Mouse (Mus musculus) R1 (cell line): ENCODE results near the gene Traf6.

ENCODE experiments used
- DNase-seq: peaks from one replicate; pipeline ENCODE4 v3.0.0-alpha.2; 2018; ENCODE audit warnings: low read depth, low spot score

The Traf6 gene

DNA sequence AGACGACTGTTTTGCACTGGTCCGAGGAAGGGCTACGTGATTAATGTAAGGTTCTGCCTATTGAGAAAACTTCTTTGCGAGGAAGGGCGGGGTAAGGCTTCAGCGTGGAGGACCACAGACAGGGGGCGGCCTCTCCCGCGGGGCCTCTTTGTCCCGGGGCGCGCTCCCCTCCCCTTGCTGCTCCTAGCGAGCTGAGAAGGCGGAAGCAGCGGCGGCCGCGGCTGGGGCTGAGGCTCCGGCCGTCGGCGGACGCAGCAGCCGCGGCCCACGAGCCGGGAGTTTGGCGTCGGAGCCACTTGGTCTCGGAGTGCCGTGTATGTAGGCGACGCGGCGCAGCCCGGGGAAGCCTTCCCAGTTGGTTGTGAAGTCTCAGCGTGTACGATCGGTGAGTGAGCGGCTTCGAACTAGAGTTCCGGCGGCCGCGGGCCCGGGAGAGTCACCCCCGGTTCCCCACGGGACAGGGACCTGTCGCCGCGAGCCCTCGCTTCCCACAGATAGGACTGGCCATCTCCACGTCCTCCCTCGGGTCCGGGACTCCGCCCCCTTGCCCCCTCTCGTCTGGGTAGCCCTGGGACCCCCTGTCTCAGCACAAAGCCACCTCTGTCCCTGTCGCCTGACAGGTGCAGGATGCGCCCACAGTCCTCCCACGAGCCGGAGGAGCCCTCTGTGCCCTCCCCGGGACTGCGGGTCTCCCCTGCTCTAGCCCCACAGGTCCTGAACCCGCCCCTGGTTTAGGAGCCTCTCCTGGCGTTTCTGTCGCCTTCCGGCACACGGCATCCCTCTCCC, at the start of gene Traf6:
Gene Traf6, plus strand, starts transcription at position 194 of the 786 bp plus-strand sequence.
- DNase-seq, result peak; percentile 84

DNA sequence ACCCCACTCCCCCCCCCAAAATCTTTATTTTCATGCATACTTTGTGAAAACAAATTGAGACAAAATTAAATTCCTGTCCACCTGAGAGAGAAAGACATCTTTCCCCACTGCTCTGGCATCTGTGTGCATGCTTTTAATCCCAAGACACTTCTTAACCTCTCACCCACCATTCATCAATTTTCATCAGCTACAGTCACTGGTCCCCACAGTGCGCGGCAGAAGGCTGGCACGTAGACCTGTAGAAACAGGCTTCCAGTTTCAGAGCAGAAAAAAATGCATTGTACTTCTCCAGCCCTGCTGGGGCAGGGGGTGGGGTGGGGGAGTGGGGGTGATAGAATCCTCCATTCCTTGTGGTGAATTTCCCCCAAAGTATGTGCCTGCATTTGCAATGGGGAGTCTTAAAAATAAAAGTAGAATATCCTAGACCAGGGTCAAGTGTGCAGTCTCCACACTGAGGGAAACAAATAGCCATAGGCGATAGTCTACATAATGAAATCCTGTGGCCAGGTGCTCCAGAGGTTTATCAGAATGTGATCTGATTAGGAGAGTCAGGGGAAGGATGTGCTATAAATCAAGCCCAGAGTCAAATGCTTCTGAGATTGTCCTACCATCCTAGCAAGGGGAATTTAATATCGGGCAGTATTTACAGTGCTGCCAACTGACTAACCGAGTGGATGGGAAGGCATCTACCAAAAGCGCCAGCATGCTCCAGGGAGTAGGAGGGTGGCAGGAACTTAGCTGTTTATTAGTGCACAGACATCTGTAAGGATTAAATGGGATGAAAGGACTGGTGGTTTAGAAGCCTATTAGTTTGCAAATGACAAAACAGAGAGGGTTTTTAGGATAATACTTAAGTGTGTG, 39.0 kb upstream of the Traf6 start:
- DNase-seq, result no peak

DNA sequence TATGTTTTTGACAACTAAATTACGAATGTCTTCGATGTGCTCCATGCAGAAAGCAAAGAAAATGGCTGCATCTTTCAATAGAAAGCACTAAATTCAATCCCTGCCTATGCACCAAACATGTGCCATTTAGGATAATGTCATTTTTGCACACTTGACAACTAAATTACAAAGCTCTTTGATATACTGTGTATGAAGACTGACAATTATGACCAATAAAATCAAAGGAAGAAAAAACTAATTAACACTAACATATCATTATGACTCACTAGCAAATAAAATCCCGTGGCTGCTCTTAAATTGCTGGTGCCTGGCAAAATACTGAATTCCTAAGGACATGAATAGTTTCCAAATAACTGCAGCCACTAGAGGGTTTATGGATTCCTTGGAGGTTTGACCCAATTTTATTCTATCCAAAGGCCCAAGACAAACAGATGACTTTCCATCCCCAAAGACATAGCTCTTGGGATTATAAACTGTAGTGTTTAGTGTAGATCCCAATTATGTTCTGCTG, 38.3 kb upstream of the Traf6 start:
- DNase-seq, result no peak

DNA sequence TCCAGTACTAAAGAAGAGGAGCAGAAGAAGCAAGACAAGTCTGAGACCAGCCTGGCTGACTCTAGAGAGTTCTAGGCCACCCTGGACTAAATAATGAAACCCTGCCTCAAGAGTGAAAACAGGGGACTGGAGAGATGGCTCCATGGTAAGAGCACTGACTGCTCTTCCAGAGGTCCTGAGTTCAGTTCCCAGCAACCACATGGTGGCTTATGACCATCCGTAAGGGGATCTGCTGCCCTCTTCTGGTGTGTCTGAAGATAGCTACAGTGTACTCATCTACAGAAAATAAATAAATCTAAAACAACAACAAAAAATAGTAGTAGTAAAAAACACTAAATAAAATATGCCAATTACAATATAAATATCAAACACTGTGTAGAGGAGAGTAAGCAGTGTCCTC, 32.4 kb upstream of the Traf6 start:
- DNase-seq, result no peak

DNA sequence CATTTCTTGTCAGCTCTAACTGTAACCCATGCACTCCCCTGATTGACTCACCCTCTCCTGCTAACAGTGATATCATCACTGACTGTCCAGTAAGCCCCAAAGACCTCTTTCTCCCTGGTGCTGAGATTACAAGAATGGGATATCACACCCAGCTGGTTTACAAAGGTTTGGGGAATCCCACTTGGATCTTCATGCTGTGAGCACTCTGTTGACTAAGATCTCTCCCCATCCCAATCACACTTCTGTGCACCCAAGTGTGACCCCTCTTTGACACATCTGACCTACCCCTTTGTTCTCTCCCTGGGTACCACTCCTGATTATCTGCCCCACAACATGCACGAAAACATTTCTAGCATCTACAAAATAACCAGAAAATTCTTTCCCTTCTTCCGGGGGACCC, 29.9 kb upstream of the Traf6 start:
- DNase-seq, result no peak

DNA sequence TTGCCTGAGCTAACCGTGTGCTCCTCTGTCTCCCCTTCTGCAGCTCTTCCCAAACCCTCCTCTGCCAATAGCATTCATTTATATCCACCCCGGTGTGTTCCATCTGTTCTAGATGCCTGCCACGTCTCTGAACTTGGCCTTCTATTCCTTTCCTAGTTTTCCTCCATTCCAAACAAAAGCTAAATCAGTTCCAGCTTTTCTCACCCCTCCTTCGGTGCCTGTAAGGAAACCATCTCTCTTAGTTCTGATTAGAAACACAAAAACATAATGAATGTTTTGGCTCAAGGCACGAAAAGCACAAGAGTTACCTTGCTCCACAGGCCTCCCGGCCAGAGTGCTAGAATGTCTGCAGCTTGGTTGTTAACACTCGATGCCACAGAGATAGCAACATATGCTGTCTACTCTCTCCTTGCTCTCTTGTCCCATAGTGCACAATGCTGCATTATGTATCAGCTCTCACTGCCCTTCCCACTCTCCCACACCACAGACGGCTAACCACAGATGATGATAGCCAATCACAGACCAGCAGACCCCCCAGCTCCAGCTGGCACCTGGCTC, 29.0 kb upstream of the Traf6 start, which contains the start of the genes Rag1 and B230118H07Rik:
Gene Rag1, minus strand, starts transcription at position 388 of the 558 bp plus-strand sequence.
Gene B230118H07Rik, minus strand, starts transcription at position 419 of the 558 bp plus-strand sequence.
- no peak for DNase-seq

DNA sequence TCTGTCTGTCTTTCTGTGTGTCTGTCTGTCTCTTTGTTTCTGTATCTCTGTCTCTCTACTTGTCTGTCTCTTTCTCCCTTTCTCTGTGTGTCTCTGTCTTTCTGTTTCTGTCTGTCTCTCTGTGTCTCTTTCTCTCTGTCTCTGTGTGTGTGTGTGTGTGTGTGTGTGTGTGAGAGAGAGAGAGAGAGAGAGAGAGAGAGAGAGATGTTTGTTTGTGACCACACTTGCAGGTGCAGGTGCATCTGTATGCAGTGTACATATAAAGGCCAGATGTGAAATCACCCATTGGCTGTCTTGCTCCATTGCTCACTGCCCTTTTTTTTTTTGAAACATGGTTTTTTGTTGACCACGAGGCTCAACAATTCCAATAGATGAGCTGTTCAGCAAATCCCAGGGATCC, 27.8 kb upstream of the Traf6 start:
- no peak for DNase-seq

DNA sequence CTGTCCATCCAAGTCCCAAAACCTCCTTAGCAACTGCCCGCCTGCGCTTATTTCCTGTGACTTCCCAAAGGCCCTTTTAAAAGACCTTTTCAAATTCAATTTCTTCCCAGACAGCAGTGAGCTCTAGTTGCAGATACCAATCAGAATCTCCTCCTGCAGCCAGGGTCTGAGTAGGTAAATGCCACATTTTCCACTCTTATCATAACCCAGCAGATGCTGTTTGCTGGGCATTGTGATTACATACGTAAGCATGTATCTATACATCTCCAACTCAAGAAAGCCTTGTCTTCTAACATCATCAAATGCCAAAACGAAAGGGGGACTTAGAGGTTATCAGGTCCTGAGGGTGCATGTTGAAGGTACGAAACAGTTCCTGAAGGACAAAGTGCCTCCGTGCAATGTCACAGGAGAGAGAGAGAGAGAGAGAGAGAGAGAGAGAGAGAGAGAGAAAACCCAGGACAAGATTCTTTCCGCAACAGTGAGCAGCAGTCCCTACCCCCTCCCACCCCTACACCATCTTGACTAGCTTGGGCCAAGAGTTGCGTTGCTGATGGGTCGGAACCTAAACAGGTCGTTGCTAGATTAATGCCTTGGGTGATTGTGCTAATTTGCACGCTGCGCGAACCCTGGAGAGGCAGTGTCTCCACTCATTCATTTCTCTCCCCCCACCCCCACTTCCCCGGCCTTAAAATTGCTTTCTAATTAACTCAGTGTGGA, 25.9 kb upstream of the Traf6 start:
- DNase-seq, result peak; percentile 16

DNA sequence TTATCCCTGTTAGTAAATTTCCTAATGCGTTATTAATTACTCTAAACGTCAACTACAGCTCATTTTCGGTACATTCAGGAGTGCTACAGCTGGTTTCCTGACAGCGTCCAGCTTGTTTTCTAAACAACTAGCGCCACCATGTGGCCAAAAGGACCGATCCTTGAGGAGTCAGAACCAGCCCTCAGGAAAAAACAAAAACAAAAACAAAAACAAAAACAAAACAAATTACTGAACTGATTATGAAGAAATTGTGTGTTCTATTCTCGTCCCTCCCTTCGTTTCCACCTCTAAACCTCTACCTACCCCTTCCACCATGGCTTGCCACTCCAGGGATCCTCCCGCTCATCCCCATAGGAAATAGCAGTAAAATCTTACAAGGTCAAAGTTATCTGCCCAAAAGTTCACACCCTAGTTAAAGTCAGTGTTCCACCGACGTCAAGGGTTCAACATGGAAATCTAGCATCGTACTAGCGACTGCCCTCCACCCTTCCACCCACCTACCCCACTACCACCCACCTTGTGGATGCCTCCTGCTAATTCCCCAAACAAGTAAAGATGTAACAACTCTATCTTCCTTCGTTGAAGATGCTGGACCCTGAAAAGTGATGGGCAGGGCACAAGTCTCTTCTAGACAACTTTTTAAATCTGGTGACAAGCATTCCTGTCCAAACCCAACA, 25.2 kb upstream of the Traf6 start:
- peak; percentile 66 for DNase-seq

DNA sequence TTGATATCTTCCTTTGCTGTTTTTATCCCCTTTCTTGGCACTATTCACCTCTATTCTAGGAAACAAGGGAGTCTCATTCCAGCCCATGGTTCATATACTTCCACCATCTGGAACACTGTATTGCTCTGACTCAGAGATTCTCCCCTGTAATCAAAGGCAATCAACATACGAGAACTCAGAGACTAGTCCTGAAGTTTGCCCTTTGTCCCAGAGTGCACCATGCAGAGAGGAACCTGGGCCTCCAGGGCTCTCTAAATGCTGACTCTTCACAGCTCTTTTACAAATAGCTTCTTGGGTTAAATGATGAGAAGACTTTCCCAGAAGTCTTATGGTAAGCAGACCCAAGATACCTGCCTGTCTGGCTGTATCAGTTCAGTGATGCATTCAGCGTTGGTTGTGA, 17.7 kb upstream of the Traf6 start:
- no peak for DNase-seq

DNA sequence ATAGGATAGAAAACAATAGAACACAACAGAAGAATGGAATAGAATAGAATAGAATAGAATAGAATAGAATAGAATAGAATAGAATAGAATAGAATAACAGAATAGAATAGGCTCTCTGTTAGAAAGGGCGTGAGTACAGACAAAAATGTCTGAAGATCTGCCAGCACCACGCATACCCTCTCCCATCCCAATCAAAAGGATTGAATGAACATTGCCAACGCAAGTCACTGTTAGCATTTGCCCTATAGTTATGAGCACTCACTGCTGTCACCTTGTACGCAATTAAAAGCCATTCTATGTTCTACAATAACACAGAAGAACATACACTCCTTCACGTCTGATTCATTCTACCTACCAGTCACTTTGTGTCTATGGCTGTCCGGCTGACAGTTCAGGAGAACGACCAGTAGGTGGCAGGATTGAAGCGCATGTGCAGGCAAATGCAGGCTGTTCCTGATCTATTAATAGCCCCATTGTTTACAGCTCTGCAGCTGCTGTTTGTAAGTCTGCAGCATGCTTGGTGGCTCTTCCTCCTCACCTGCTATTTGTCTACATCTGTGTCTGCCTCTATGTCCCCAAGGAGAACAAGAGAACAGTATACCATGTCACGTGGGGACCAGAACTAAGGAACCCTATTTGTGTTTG, 13.0 kb upstream of the Traf6 start:
- DNase-seq, result peak; percentile 82

DNA sequence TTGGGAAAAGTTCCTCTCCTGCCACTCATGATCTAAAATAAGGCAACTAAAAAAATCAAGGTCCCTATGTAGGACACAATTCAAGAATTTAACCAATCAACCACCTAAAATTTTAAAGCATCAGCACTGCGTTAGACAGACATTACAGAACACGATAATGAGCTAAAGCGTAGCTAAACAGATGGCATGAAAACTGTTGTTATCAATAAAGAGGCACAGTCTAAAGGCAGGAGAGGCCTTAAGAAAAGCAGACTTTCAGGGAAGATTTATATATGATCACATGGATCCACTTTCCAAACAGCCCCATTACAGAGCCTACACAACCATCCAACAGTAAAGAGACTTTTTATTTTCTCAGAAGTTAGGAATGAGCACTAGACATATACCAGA, 12.5 kb upstream of the Traf6 start:
- no peak for DNase-seq

DNA sequence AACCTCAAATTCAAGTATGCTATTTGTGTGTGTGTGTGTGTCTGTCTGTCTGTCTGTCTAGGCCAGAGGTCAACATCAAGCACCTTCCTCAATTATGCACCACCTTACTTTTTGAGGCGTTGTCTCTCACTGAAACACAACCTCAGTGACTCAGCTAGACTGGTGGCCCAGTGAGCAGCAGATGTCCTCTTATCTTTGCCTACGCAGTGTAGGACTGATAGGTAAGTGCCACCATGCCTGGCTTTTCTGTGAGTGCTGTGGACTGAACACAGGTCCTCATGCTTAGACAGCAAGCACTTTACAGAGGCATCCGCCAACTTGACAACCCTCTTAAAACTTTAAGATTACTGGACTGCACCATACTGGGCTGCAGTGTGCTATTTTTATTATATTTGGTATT, 9.5 kb upstream of the Traf6 start:
- no peak for DNase-seq

DNA sequence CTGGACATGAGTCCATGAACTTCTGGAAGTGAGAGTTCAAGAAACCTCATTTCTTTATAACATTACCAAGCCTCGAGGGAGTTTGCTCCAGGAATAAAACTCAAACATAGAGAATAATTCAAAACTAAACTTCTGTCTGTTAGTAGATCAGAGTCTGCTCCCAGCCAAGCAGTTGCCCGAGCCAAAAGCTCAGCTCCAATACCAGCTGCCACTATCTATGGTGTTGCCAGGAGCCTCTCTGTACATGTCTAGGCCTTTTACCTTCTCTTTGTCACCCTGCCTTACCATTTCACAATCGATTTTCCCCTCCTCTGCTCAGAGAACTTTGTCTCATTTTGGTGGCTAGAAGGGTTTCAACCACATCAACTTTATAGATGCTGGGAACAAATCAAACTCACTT, 4.7 kb upstream of the Traf6 start:
- no peak for DNase-seq

DNA sequence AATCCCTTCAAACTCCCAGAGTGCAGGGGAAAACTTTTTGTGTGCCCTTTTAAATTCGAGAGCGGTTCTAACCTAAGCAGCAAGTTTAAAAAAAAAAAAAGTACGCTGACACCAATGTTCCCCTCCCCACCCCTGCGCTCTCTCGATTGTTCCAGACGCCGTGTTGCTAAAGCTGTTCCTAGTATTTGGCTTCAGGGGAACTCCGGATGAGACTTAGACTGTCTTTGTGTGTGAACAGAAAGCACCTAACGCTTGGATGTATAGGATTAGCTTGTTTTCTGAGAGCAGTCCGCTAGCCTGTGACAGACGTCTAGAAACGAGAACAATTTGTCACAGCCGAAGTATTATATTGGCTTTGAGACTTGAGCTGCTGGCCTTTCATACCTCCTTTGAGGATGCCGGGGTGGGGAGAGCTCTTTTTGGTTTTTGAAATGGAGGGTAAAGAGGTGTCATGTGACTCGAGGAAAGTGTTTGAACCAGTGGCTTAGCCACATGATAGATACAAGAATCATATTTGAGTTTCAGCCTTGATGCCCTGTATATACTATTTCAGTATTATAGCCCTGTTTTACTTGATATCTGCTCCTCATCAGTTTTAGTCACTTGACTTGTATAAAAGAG, 1.0 kb downstream of the Traf6 start:
- peak; percentile 54 for DNase-seq

DNA sequence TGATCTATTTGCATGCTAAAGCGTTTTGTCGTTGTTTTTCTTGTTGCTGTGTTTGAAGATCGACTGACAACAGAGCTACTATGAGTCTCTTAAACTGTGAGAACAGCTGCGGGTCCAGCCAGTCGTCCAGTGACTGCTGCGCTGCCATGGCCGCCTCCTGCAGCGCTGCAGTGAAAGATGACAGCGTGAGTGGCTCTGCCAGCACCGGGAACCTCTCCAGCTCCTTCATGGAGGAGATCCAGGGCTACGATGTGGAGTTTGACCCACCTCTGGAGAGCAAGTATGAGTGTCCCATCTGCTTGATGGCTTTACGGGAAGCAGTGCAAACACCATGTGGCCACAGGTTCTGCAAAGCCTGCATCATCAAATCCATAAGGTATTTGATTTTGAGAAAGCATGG, 6.2 kb downstream of the Traf6 start:
- DNase-seq, result no peak

DNA sequence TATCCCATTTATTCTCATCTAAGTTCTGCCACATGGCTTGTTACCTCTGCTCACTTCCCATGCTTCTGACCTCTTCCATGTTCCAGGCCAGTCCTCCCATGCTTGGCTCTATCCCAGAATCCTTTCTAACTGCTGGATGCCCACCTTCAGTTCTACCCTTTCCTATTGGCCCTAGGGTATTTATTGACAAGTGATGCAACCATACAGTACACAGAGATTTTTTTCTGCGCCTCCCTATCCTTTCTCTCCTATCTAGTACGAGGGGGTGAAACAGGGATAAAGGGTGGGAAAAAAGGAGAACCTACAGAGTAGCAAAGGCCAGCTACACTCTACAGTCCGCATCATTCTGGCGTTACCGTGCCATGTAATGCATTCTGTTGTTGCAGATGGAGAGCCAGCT, 9.8 kb downstream of the Traf6 start:
- DNase-seq, result peak; percentile 59

DNA sequence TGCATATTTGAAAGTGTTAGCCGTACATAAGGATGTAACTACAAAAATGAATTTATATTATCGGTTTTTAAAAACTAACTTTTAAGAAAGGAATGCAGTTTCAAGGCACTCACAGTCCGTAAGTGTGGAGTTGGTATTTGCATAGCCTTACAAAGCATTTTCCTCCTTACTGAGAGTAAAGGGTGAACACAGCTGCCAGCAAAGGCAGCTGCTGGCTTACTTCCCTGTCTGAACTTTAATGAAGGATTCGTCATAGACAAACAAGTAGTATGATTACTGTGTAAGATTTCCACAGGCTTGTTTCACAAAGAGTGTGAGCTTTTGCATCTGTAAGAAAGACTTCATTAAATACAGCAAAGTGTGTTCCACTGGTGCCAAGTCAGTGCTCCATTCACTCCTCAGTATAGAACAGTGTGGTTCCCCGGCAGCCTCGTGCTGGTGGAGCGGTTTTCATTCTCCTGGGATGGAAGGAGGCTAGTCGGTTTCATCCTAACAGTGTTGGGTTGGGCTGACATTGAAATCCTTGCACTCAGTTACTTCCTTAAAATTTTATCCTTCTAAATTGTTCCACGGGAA, 12.1 kb downstream of the Traf6 start:
- DNase-seq, result no peak

DNA sequence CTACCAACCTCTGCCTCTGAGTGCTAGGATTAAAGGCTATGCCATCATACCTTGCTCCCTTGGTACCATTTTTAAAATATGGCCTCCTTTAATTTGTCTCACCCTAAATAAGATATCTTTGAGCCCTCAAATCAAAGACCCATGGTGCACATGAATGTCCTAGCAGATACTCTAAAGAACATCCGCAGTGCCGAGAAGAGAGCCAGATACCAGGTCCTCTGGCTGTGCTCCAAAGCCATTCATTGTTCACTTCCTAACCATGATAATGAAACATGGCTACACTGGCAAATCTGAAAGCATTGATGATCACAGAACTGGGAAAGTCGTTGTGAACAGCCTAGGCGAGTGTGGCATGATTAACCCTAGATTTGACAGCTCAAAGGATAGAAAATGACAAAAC, 14.8 kb downstream of the Traf6 start:
- DNase-seq, result no peak
